Mouse (Mus musculus) MEL (cell line): Measurements from ENCODE around the gene Rftn1. TPM values are rescaled to one million over a fixed set of nuclear protein-coding genes. Genes with fewer than 3 reads are reported as not detected.

Experiments used
- DNase-seq: peaks from one replicate; pipeline ENCODE4 v3.0.0; 2011; ENCODE audit warnings: low read depth, low spot score
- H3K27ac ChIP-seq: 2 replicates; pipeline ENCODE4 v1.5.1; 2012; ENCODE audit warnings: low read depth, mild to moderate bottlenecking, control low read depth, low read length, moderate library complexity; ENCODE audit not compliant: control insufficient read depth
- H3K27me3 ChIP-seq, 2 experiments: fragments of 150-350 bp in 1 of 2; sonication (generic) in 1 of 2; 2 replicates each; pipeline ENCODE4 v1.6.1; 2012; ENCODE audit warnings: low read length in 2 of 2, mild to moderate bottlenecking in 2 of 2, improper control_type of control experiment in 1 of 2, moderate library complexity in 1 of 2; ENCODE audit not compliant: insufficient read depth in 2 of 2, control insufficient read depth in 1 of 2
- H3K36me3 ChIP-seq, 2 experiments: 2 replicates each; pipeline ENCODE4 v1.6.1; 2012 to 2014; ENCODE audit warnings: low read length in 2 of 2, improper control_type of control experiment in 1 of 2, inconsistent platforms in 1 of 2, mild to moderate bottlenecking in 1 of 2; ENCODE audit not compliant: insufficient read depth in 2 of 2, control insufficient read depth in 1 of 2
- H3K4me1 ChIP-seq, 2 experiments: fragments of 150-350 bp in 1 of 2; sonication (generic) in 1 of 2; 2 replicates each; pipeline ENCODE4 v1.6.1; 2012; ENCODE audit warnings: low read length in 2 of 2, improper control_type of control experiment in 1 of 2, mild to moderate bottlenecking in 1 of 2; ENCODE audit not compliant: insufficient read depth in 2 of 2, control insufficient read depth in 1 of 2
- H3K4me3 ChIP-seq, 2 experiments: fragments of 150-350 bp in 1 of 2; sonication (generic) in 1 of 2; 2 replicates each; pipeline ENCODE4 v1.5.1; 2012; ENCODE audit warnings: low read depth in 2 of 2, low read length in 2 of 2, mild to moderate bottlenecking in 2 of 2, moderate library complexity in 2 of 2, control low read depth in 1 of 2, improper control_type of control experiment in 1 of 2; ENCODE audit not compliant: control insufficient read depth in 1 of 2, insufficient read depth in 1 of 2
- H3K79me2 ChIP-seq: 2 replicates; pipeline ENCODE4 v1.6.1; 2012; ENCODE audit warnings: mild to moderate bottlenecking, low read length, moderate library complexity; ENCODE audit not compliant: control insufficient read depth, poor library complexity, insufficient read depth
- H3K9ac ChIP-seq: 2 replicates; pipeline ENCODE4 v1.6.1; 2012; ENCODE audit warnings: low read depth, mild to moderate bottlenecking, control low read depth, low read length, moderate library complexity; ENCODE audit not compliant: control insufficient read depth, poor library complexity, severe bottlenecking
- H3K9me3 ChIP-seq: fragments of 150-350 bp; sonication (generic); replicated peaks from 2 replicates; pipeline ENCODE4 v1.6.1; 2012; ENCODE audit warnings: mild to moderate bottlenecking, low read length, improper control_type of control experiment, moderate library complexity; ENCODE audit not compliant: insufficient read depth
- CHD1 ChIP-seq: IDR thresholded peaks from 2 replicates; pipeline ENCODE4 v1.6.1; 2012; ENCODE audit warnings: low read depth, mild to moderate bottlenecking, inconsistent platforms, low read length, improper control_type of control experiment
- CHD2 ChIP-seq: IDR thresholded peaks from 2 replicates; pipeline ENCODE4 v1.6.1; 2011; ENCODE audit warnings: low read length, improper control_type of control experiment
- CTCF ChIP-seq, 3 experiments: IDR thresholded peaks in 2 of 3; conservative IDR thresholded peaks in 1 of 3; 2 replicates each; pipeline ENCODE4 v1.5.1; 2011 to 2012; ENCODE audit warnings: low read length in 3 of 3, low read depth in 2 of 3, mild to moderate bottlenecking in 2 of 3, improper control_type of control experiment in 1 of 3, inconsistent platforms in 1 of 3, mixed read lengths in 1 of 3, moderate library complexity in 1 of 3; ENCODE audit not compliant: control insufficient read depth in 1 of 3, insufficient read depth in 1 of 3, poor library complexity in 1 of 3, severe bottlenecking in 1 of 3
- E2F4 ChIP-seq: IDR thresholded peaks from 2 replicates; pipeline ENCODE4 v1.6.1; 2011; ENCODE audit warnings: low read depth, low read length, improper control_type of control experiment, borderline replicate concordance
- EP300 ChIP-seq, 2 experiments: IDR thresholded peaks; 2 replicates each; pipeline ENCODE4 v1.6.1; 2011; ENCODE audit warnings: improper control_type of control experiment in 2 of 2, low read length in 2 of 2, low read depth in 1 of 2, mild to moderate bottlenecking in 1 of 2
- ETS1 ChIP-seq: IDR thresholded peaks from 2 replicates; pipeline ENCODE4 v1.6.1; 2012; ENCODE audit warnings: low read depth, mild to moderate bottlenecking, inconsistent platforms, low read length, improper control_type of control experiment, moderate library complexity
- GATA1 ChIP-seq: IDR thresholded peaks from 2 replicates; pipeline ENCODE4 v1.6.1; 2011; ENCODE audit warnings: low read depth, low read length, improper control_type of control experiment
- HCFC1 ChIP-seq: IDR thresholded peaks from 2 replicates; pipeline ENCODE4 v1.6.1; 2012; ENCODE audit warnings: low read depth, mild to moderate bottlenecking, inconsistent platforms, low read length, improper control_type of control experiment, moderate library complexity
- MAFK ChIP-seq: IDR thresholded peaks from 2 replicates; pipeline ENCODE4 v1.6.1; 2011; ENCODE audit warnings: low read depth, mild to moderate bottlenecking, low read length, improper control_type of control experiment, borderline replicate concordance
- MAX ChIP-seq: IDR thresholded peaks from 2 replicates; pipeline ENCODE4 v1.6.1; 2011; ENCODE audit warnings: low read length, improper control_type of control experiment
- MAZ ChIP-seq: IDR thresholded peaks from 2 replicates; pipeline ENCODE4 v1.6.1; 2012; ENCODE audit warnings: low read depth, mild to moderate bottlenecking, inconsistent platforms, low read length, improper control_type of control experiment
- MEF2A ChIP-seq: IDR thresholded peaks from 2 replicates; pipeline ENCODE4 v1.6.1; 2014; ENCODE audit warnings: low read depth, mild to moderate bottlenecking, inconsistent platforms, low read length, improper control_type of control experiment; ENCODE audit not compliant: poor library complexity, insufficient replicate concordance, severe bottlenecking; ENCODE audit errors: extremely low read depth
- MYB ChIP-seq: IDR thresholded peaks from 2 replicates; pipeline ENCODE4 v1.6.1; 2011; ENCODE audit warnings: mild to moderate bottlenecking, low read depth, low read length, improper control_type of control experiment
- NELFE ChIP-seq: IDR thresholded peaks from 2 replicates; pipeline ENCODE4 v1.6.1; 2011; ENCODE audit warnings: low read depth, low read length, improper control_type of control experiment
- POLR2A ChIP-seq, 2 experiments: IDR thresholded peaks; 2 replicates each; pipeline ENCODE4 v1.6.1; 2011 to 2012; ENCODE audit warnings: low read length in 2 of 2, mild to moderate bottlenecking in 2 of 2, control low read depth in 1 of 2, improper control_type of control experiment in 1 of 2, low read depth in 1 of 2, moderate library complexity in 1 of 2; ENCODE audit not compliant: control insufficient read depth in 1 of 2, insufficient read depth in 1 of 2, poor library complexity in 1 of 2
- POLR2AphosphoS2 ChIP-seq: IDR thresholded peaks from 2 replicates; pipeline ENCODE4 v1.6.1; 2011; ENCODE audit warnings: low read length, improper control_type of control experiment
- RAD21 ChIP-seq: IDR thresholded peaks from 2 replicates; pipeline ENCODE4 v1.6.1; 2011; ENCODE audit warnings: mild to moderate bottlenecking, low read depth, low read length, improper control_type of control experiment
- RCOR1 ChIP-seq: IDR thresholded peaks from 2 replicates; pipeline ENCODE4 v1.6.1; 2012; ENCODE audit warnings: low read depth, mild to moderate bottlenecking, inconsistent platforms, low read length, improper control_type of control experiment
- SMC3 ChIP-seq: IDR thresholded peaks from 2 replicates; pipeline ENCODE4 v1.6.1; 2011; ENCODE audit warnings: low read depth, low read length, improper control_type of control experiment
- TAL1 ChIP-seq: IDR thresholded peaks from 2 replicates; pipeline ENCODE4 v1.6.1; 2012; ENCODE audit warnings: mild to moderate bottlenecking, inconsistent platforms, low read length, moderate library complexity, mixed read lengths
- TBP ChIP-seq: IDR thresholded peaks from 2 replicates; pipeline ENCODE4 v1.8.0; 2011; ENCODE audit warnings: low read depth, low read length, improper control_type of control experiment
- TCF12 ChIP-seq: IDR thresholded peaks from 2 replicates; pipeline ENCODE4 v1.6.1; 2014; ENCODE audit warnings: low read depth, mild to moderate bottlenecking, inconsistent platforms, low read length, improper control_type of control experiment, moderate library complexity
- UBTF ChIP-seq: IDR thresholded peaks from 2 replicates; pipeline ENCODE4 v1.6.1; 2012; ENCODE audit warnings: low read depth, mild to moderate bottlenecking, inconsistent platforms, low read length, improper control_type of control experiment, moderate library complexity, borderline replicate concordance; ENCODE audit not compliant: insufficient read depth
- USF1 ChIP-seq: IDR thresholded peaks from 2 replicates; pipeline ENCODE4 v1.6.1; 2014; ENCODE audit warnings: low read depth, mild to moderate bottlenecking, inconsistent platforms, low read length, improper control_type of control experiment, moderate library complexity
- USF2 ChIP-seq, 2 experiments: IDR thresholded peaks; 2 replicates each; pipeline ENCODE4 v1.6.1; 2011 to 2012; ENCODE audit warnings: improper control_type of control experiment in 2 of 2, low read length in 2 of 2, borderline replicate concordance in 1 of 2, inconsistent platforms in 1 of 2, low read depth in 1 of 2, mild to moderate bottlenecking in 1 of 2; ENCODE audit not compliant: insufficient read depth in 1 of 2
- ZC3H11A ChIP-seq: IDR thresholded peaks from 2 replicates; pipeline ENCODE4 v1.6.1; 2012; ENCODE audit warnings: low read depth, mild to moderate bottlenecking, inconsistent platforms, low read length, improper control_type of control experiment
- ZMIZ1 ChIP-seq: IDR thresholded peaks from 2 replicates; pipeline ENCODE4 v1.6.1; 2012; ENCODE audit warnings: low read depth, mild to moderate bottlenecking, inconsistent platforms, low read length, improper control_type of control experiment, moderate library complexity
- ZNF384 ChIP-seq: IDR thresholded peaks from 2 replicates; pipeline ENCODE4 v1.6.1; 2012; ENCODE audit warnings: low read depth, mild to moderate bottlenecking, inconsistent platforms, low read length, improper control_type of control experiment
- polyA plus RNA-seq, 2 experiments: library from polyadenylated mRNA; stranded (reverse) in 1 of 2; unstranded in 1 of 2; fragments of >175 nt in 1 of 2; fragments of >200 nt in 1 of 2; gene quantifications; 2 replicates each; pipeline versions ENCODE4 v1.2.1 to v1.2.4; 2012; ENCODE audit warnings: low replicate concordance in 2 of 2, low read depth in 1 of 2; ENCODE audit not compliant: insufficient read length in 2 of 2, insufficient read depth in 1 of 2, missing spikeins in 1 of 2
- total RNA-seq: library from RNA; depleted of rRNA; stranded (reverse); fragments of 300-350 nt; gene quantifications from 2 replicates; pipeline ENCODE4 v1.2.3, GENCODE M21; 2012

Rftn1 gene
- total and polyA plus RNA-seq, 3 experiments = 70.2 to 76.1 TPM; not detected in 1

DNA sequence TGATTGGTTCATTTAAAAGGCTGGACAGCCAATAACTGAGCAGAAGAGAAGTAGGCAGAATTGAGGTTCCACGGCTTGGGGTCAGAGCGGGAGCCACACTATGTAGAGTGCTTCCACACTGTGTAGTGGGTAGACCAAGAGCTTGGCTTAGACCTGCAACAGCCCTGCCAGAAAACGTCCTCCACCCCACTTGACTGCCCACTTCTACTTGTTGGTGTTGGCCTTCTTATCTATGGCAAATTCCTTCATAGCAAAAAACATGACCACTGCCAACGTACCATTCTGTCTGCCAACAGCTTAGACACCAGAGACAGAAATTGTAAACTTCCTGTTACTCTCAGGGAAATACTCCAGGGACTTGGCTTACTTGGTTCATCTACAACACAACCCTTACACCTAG lies 127.8 kb downstream of the Rftn1 start:
- Histone ChIP-seq H3K9ac (no peak overlapping the region), H3K4me3 (no peak overlapping the region)
- TF ChIP-seq MAFK (no peak), ZMIZ1 (no peak), MEF2A (no peak), RCOR1 (no peak), ZNF384 (no peak), MYB (no peak), CHD2 (no peak), HCFC1 (no peak), MAZ (no peak), TBP (no peak), ETS1 (no peak), EP300 (IDR thresholded peaks at IDR 0.05; ENCODE audit: low read depth in 1 of 2, low read length in 2 of 2) (no peak), ZC3H11A (no peak), TCF12 (no peak), E2F4 (no peak), POLR2A (IDR thresholded peaks at IDR 0.05; ENCODE audit: control insufficient read depth in 1 of 2, insufficient read depth in 1 of 2, low read depth in 1 of 2, low read length in 2 of 2, poor library complexity in 1 of 2) (no peak)
- TF ChIP-seq, all 39 proteins: peak for 0
- Histone ChIP-seq H3K27ac (no peak overlapping the region), H3K79me2 (0 out of 2 replicates have a peak, but pooled peaks cover 2% of the 10 kb centered on the region), H3K27me3 (no peaks in the 10 kb centered on the region), H3K9me3 (no peaks in the 10 kb centered on the region), H3K36me3 (peaks cover 0 to 11% of the 10 kb centered on the region in 2 experiments), H3K4me1 (peaks cover 2 to 4% of the 10 kb centered on the region in 2 experiments)
- DNase-seq = no peak

DNA sequence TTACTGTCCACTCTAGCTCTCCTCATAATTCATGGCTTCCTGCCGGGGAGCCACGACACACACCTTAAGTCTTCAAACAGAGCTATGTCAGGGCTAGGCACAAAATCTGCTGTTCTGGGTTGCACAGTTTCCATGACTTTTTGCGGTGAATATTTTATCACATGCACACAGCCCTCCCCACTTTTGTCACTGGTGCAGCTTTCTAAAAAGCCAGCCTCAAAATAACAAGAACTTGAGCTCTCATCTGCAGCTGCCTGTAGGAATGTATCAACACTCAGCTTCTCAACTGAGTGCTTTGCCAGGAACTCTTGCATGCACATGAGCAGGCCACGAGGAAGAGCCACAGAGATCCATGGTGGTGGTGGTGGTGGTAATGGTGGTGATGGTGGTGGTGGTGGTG lies 129.0 kb downstream of the Rftn1 start:
- DNase-seq = no peak
- Histone ChIP-seq H3K9ac (no peak overlapping the region), H3K27me3 (no peaks in the 10 kb centered on the region), H3K36me3 (peaks cover 0 to 3% of the 10 kb centered on the region in 2 experiments; a peak in 3 of 4 replicates), H3K9me3 (no peaks in the 10 kb centered on the region), H3K4me1 (no peaks in the 10 kb centered on the region), H3K27ac (no peak overlapping the region), H3K79me2 (0 out of 2 replicates have a peak, but pooled peaks cover 2% of the 10 kb centered on the region), H3K4me3 (no peak overlapping the region)
- TF ChIP-seq SMC3 (no peak), TAL1 (no peak), RCOR1 (no peak), MAX (no peak), ZMIZ1 (no peak), USF2 (IDR thresholded peaks at IDR 0.05; ENCODE audit: borderline replicate concordance in 1 of 2, insufficient read depth in 1 of 2, low read depth in 1 of 2, low read length in 2 of 2) (no peak), CHD2 (no peak), HCFC1 (no peak), MAFK (no peak), CTCF (IDR thresholded peaks at IDR 0.05 in 2 of 3, conservative IDR thresholded peaks at IDR 0.05 in 1 of 3; ENCODE audit: control insufficient read depth in 1 of 3, insufficient read depth in 1 of 3, low read depth in 2 of 3, low read length in 3 of 3, poor library complexity in 1 of 3, severe bottlenecking in 1 of 3) (no peak), CHD1 (no peak), RAD21 (no peak), USF1 (no peak), POLR2AphosphoS2 (no peak), NELFE (no peak), UBTF (no peak), GATA1 (no peak)
- TF ChIP-seq, all 39 proteins: peak for 0
